Mouse (Mus musculus) CH12.LX (cell line): ENCODE results near the gene Wdr38.

ENCODE experiments used
- CHD2 ChIP-seq: IDR thresholded peaks from 2 replicates; pipeline ENCODE4 v1.6.1; 2011; ENCODE audit warnings: low read length, improper control_type of control experiment
- CTCF ChIP-seq, 2 experiments: IDR thresholded peaks in 1 of 2; conservative IDR thresholded peaks in 1 of 2; 2 replicates each; pipeline ENCODE4 v1.5.1; 2011 to 2012; ENCODE audit warnings: low read depth in 2 of 2, low read length in 2 of 2, improper control_type of control experiment in 1 of 2, inconsistent platforms in 1 of 2, mild to moderate bottlenecking in 1 of 2, moderate library complexity in 1 of 2
- E2F4 ChIP-seq: IDR thresholded peaks from 2 replicates; pipeline ENCODE4 v1.6.1; 2011; ENCODE audit warnings: low read depth, low read length, improper control_type of control experiment; ENCODE audit not compliant: insufficient replicate concordance
- JUND ChIP-seq: conservative IDR thresholded peaks from 2 replicates; pipeline ENCODE4 v1.6.1; 2011; ENCODE audit warnings: low read depth, low read length, improper control_type of control experiment
- MAFK ChIP-seq: IDR thresholded peaks from 2 replicates; pipeline ENCODE4 v1.6.1; 2011; ENCODE audit warnings: low read length, improper control_type of control experiment; ENCODE audit not compliant: insufficient replicate concordance
- POLR2A ChIP-seq: IDR thresholded peaks from 2 replicates; pipeline ENCODE4 v1.6.1; 2011; ENCODE audit warnings: low read depth, mild to moderate bottlenecking, improper control_type of control experiment, low read length
- ZC3H11A ChIP-seq: IDR thresholded peaks from 2 replicates; pipeline ENCODE4 v1.6.1; 2012; ENCODE audit warnings: low read depth, mild to moderate bottlenecking, inconsistent platforms, low read length, improper control_type of control experiment
- ZKSCAN1 ChIP-seq: IDR thresholded peaks from 2 replicates; pipeline ENCODE4 v1.6.1; 2012; ENCODE audit warnings: low read depth, inconsistent platforms, low read length, improper control_type of control experiment, borderline replicate concordance
- ZNF384 ChIP-seq: IDR thresholded peaks from 2 replicates; pipeline ENCODE4 v1.6.1; 2012; ENCODE audit warnings: low read depth, low read length, improper control_type of control experiment, inconsistent platforms

- TF ChIP-seq POLR2A (no peak), ZKSCAN1 (no peak), ZC3H11A (no peak), CTCF (conservative IDR thresholded peaks at IDR 0.05 in 1 of 2, IDR thresholded peaks at IDR 0.05 in 1 of 2; ENCODE audit: low read depth in 2 of 2, low read length in 2 of 2) (no peak), ZNF384 (peak; percentile 89), E2F4 (no peak), CHD2 (no peak), JUND (no peak), MAFK (no peak)
Measured at GRCm38 (mm10) chr2:39003106-39003505, 5.8 kb downstream of the Wdr38 start.
